Mouse (Mus musculus) forebrain, postnatal 0 days (tissue): ENCODE data around the gene Csnka2ip. TPM values are rescaled to one million over a fixed set of nuclear protein-coding genes. Genes with fewer than 3 reads are reported as not detected.
A peak's percentile ranks its signal among the peaks of the same experiment; 100 is the strongest.

Experiments
- ATAC-seq: fragments of 200-750 bp; cut with Nextera tagmentation; 2 replicates; pipeline ENCODE4 v1.8.0; 2017; ENCODE audit warnings: mild to moderate bottlenecking, moderate library complexity
- DNase-seq: peaks from one replicate; pipeline ENCODE4 v3.0.0-alpha.2; 2015
- H3K27ac ChIP-seq: fragments of 300-500 bp; sonication (generic); 2 replicates; pipeline ENCODE4 v1.5.1; 2014; ENCODE audit warnings: low read depth, mild to moderate bottlenecking, antibody characterized with exemption, low read length, moderate library complexity, mixed read lengths
- H3K27me3 ChIP-seq: fragments of 300-500 bp; sonication (generic); 2 replicates; pipeline ENCODE4 v1.6.1; 2014; ENCODE audit warnings: mild to moderate bottlenecking, low read length, mixed read lengths; ENCODE audit not compliant: insufficient read depth
- H3K36me3 ChIP-seq: fragments of 300-500 bp; sonication (generic); 2 replicates; pipeline ENCODE4 v1.6.1; 2014; ENCODE audit warnings: mild to moderate bottlenecking, moderate library complexity; ENCODE audit not compliant: insufficient read depth
- H3K4me1 ChIP-seq: fragments of 300-500 bp; sonication (generic); 2 replicates; pipeline ENCODE4 v1.6.1; 2014; ENCODE audit warnings: antibody characterized with exemption; ENCODE audit not compliant: insufficient read depth
- H3K4me2 ChIP-seq: fragments of 300-500 bp; sonication (generic); 2 replicates; pipeline ENCODE4 v1.6.1; 2014; ENCODE audit warnings: low read depth, mild to moderate bottlenecking, moderate library complexity
- H3K4me3 ChIP-seq: fragments of 300-500 bp; sonication (generic); 2 replicates; pipeline ENCODE4 v1.5.1; 2014; ENCODE audit warnings: low read depth, low read length, mixed read lengths
- H3K9ac ChIP-seq: fragments of 300-500 bp; sonication (generic); 2 replicates; pipeline ENCODE4 v1.6.1; 2014; ENCODE audit warnings: mild to moderate bottlenecking
- H3K9me3 ChIP-seq: fragments of 300-500 bp; sonication (generic); 2 replicates; pipeline ENCODE4 v1.6.1; 2016; ENCODE audit warnings: low read length
- CTCF ChIP-seq: sonication (generic); IDR thresholded peaks from 2 replicates; pipeline ENCODE4 v1.5.1; 2016; ENCODE audit warnings: antibody characterized with exemption, control low read depth, low read depth
- WGBS: fragments of 180-500 bp; shearing (Covaris S2); extraction: QIAGEN DNeasy Blood & Tissue Kit; methylation state at CpG from one replicate; pipeline ENCODE4 v1.1.7; 2014; 5-methylcytosine and 5-hydroxymethylcytosine counted together
- polyA plus RNA-seq: library from polyadenylated mRNA; unstranded; fragments of >200 nt; fragmentation: Nextera tagmentation; extraction: Ambion mirVana; gene quantifications from 2 replicates; pipeline ENCODE4 v1.2.1, GENCODE M21; 2015
- total RNA-seq: library from RNA; depleted of rRNA; stranded (reverse); fragments of >200 nt; gene quantifications from 2 replicates; pipeline ENCODE4 v1.2.3, GENCODE M21; 2014; rRNA removed

Csnka2ip gene
- total RNA-seq (not detected in 2 replicates), polyA plus RNA-seq (not detected in 2 replicates)

DNA sequence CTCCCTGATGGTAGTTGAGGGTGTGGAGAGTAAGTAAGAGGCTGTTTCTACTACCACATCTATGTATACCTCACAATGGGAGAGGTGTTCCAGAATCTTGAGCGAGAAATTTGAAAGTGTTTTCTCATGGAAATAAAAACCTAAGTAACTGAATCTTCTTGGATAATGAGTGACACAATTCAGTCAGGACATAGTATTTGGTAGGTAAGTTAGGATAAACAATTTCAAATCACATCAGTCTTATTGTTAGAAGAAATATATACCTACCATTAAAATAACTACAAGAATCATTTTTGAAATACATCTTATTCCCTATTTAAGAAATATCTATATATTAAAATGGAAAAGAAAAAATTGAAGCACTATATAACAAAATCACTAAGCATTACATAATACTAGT is at the start of gene Csnka2ip:
Csnka2ip (minus strand) TSS at position 101 of the 400 bp plus-strand sequence.
- ATAC-seq (no peak), DNase-seq (no peak)
- Histone ChIP-seq H3K36me3 (no peaks in the 10 kb centered on the region), H3K4me1 (no peaks in the 10 kb centered on the region), H3K27ac (no peak within 1 kb of the TSS), H3K4me2 (no peak within 1 kb of the TSS), H3K9ac (no peak within 1 kb of the TSS), H3K27me3 (no peaks in the 10 kb centered on the region), H3K4me3 (no peak within 1 kb of the TSS), H3K9me3 (no peaks in the 10 kb centered on the region)
- no peak for TF ChIP-seq CTCF
- WGBS: 96% methylated on average over 1 of the region's 1 CpGs

DNA sequence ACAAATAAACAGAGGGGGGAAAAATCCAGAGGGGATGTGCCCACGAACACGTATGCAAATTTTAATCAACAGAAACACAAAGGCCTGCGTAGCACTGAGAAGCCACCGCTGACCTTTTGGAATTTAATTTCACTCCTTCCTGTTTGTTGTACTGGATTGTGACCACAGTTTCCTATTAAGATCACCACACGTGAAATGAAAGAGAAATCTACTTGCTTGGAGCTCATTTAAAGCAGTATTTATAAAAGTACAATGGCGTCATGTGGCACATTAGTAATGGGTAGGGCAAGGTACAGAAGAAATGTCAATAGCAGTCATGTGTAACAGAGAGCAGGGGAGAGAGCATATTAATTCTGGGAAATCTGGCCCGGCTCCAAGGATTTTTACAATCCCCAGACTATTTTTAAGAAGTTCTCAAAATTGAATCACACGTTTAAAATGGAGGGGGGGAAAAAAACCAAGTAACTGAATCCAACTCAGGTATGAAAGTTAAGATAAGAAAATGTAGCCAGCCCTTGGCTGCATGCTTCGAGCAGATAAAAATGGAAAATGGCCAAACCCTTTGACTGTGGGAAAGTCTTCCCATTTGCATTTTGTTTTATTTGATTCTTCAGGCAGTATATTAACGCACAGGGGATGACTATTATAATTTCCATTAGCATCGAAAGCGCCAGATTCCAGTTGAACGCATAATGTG is 47.5 kb upstream of the Csnka2ip start:
- Histone ChIP-seq H3K9ac (no peak overlapping the region), H3K9me3 (no peaks in the 10 kb centered on the region), H3K4me1 (no peaks in the 10 kb centered on the region), H3K27ac (no peak overlapping the region), H3K27me3 (no peaks in the 10 kb centered on the region), H3K36me3 (no peaks in the 10 kb centered on the region), H3K4me3 (no peak overlapping the region), H3K4me2 (no peak overlapping the region)
- WGBS: 15% methylated on average over 13 of the region's 13 CpGs
- ATAC-seq (peak; percentile 51; the same call in 1 of the 2 replicates), DNase-seq (no peak)
- TF ChIP-seq CTCF: no peak

DNA sequence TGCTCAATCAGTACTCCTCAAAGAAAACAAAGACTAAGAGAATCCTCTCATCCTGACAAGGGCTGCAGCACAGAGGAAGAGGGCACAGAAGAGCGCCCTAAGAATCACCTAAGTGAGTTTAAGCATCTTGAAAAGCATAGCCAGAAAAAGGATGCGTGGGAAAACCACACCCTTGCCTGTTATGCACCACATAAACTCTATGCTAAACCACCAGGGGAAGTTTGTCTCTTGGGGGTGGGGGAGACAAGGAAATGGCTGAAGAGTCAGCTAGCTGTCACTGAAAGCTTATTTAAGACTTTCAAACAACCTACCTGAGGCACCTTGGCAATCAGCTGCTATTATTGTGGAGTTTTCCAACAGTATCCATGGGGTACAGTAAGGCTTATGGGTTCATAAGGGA is 45.6 kb upstream of the Csnka2ip start:
- Histone ChIP-seq H3K4me3 (no peak overlapping the region), H3K4me1 (no peaks in the 10 kb centered on the region), H3K4me2 (no peak overlapping the region), H3K9ac (no peak overlapping the region), H3K27me3 (no peaks in the 10 kb centered on the region), H3K27ac (no peak overlapping the region), H3K9me3 (no peaks in the 10 kb centered on the region), H3K36me3 (no peaks in the 10 kb centered on the region)
- ATAC-seq (no peak), DNase-seq (no peak)
- 93% methylated on average over 2 of the region's 2 CpGs for WGBS
- no peak for TF ChIP-seq CTCF

DNA sequence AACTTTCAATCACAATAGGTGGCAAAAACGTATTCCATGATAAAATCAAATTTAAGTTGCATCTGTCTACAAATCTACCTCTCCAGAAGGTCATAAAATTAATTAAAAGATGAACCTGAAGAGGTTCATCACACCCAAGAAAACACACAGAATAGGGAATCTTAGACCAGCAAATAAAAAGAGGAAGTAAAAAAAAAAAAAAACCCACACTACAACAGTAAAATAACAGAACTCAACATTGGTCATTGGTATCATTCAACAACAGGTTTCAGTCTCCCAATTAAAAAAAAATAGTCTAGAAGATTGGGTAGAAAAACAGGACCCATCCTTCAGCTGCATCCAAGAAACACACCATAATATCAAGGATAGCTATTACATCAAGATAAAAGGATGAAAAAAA is 32.9 kb upstream of the Csnka2ip start:
- Histone ChIP-seq H3K27ac (no peak overlapping the region), H3K9me3 (0 out of 2 replicates have a peak, but pooled peaks cover 4% of the 10 kb centered on the region), H3K4me1 (no peaks in the 10 kb centered on the region), H3K9ac (no peak overlapping the region), H3K4me3 (no peak overlapping the region), H3K36me3 (no peaks in the 10 kb centered on the region), H3K27me3 (no peaks in the 10 kb centered on the region), H3K4me2 (no peak overlapping the region)
- no peak for DNase-seq
- WGBS: 88% methylated on average over 1 of the region's 1 CpGs
- ATAC-seq: no peak
- TF ChIP-seq CTCF: no peak

DNA sequence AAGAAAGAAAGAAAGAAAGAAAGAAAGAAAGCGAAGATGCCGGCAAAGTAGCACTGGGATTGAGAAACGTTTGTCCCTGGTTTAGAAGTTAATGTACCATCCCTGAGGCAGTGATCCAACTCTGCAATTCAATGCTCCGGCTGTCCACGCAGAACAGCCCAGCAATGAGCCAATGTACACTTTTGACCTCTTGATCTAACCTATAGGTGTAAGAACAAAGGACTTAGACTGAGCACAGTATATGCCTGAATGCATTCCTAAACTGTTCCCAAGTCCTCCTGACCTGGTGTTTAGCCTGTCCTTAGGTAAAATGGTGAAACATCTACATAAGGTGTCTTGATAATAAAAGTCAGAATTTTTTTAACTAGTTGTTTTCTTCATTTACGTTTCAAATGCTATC is 17.9 kb upstream of the Csnka2ip start:
- Histone ChIP-seq H3K4me3 (no peak overlapping the region), H3K27me3 (no peaks in the 10 kb centered on the region), H3K9ac (no peak overlapping the region), H3K36me3 (no peaks in the 10 kb centered on the region), H3K4me1 (no peaks in the 10 kb centered on the region), H3K27ac (no peak overlapping the region), H3K4me2 (no peak overlapping the region), H3K9me3 (no peaks in the 10 kb centered on the region)
- DNase-seq (no peak), ATAC-seq (no peak)
- 78% methylated on average over 6 of the region's 6 CpGs for WGBS
- no peak for TF ChIP-seq CTCF

DNA sequence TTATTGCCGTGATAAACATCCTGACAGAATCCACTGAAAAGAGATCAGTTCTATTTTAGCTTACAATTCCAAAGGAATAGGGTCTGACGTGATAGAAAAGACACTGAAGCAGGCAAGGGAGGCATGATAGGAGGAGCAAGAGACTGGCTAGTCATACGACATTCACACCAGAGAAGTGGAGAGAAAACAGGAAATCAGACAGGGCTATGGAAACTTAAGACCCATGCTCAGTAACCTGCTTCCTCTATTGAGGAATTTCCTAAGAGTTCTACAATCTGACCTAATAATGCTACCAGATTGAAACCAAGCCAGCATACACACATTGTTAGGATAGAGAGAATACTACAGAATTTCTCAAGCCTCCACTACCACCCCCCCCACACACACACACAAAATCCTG is 12.4 kb upstream of the Csnka2ip start:
- 77% methylated on average over 3 of the region's 3 CpGs for WGBS
- H3K27me3 ChIP-seq: no peaks in the 10 kb centered on the region
- TF ChIP-seq CTCF: no peak

DNA sequence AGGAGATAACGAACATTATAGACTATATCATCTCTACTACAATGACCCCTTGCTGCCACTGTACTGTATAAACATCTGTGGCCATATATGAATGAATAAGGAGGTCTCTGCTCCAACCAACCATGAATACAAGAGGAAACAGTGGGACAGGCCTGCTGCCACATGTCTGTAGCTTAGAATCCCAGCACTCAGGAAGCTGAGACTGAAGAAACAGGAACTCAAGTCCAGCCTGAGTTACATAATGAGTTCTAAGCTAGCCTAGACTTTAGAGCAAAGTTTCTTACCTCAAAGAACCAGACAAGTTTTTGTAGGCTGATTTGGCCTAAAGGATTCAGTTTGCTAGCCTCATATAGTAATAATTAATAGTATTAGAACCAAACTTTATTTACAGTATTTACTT is 5.6 kb upstream of the Csnka2ip start:
- no peaks in the 10 kb centered on the region for H3K4me1 ChIP-seq
- H3K36me3 ChIP-seq: no peaks in the 10 kb centered on the region
- H3K4me3 ChIP-seq: no peak overlapping the region
- H3K27ac ChIP-seq: no peak overlapping the region
- no peak overlapping the region for H3K9ac ChIP-seq
- no peaks in the 10 kb centered on the region for H3K27me3 ChIP-seq
- no peaks in the 10 kb centered on the region for H3K9me3 ChIP-seq
- no peak overlapping the region for H3K4me2 ChIP-seq
- ATAC-seq: no peak
- no peak for DNase-seq
- WGBS: 75% methylated on average over 1 of the region's 1 CpGs
- no peak for TF ChIP-seq CTCF

More for the DNA sequence above, 12.4 kb upstream of the Csnka2ip start:
- Histone ChIP-seq H3K36me3 (no peaks in the 10 kb centered on the region), H3K4me3 (no peak overlapping the region), H3K27ac (no peak overlapping the region), H3K4me1 (no peaks in the 10 kb centered on the region), H3K9ac (no peak overlapping the region), H3K9me3 (no peaks in the 10 kb centered on the region), H3K4me2 (no peak overlapping the region)
- DNase-seq (no peak), ATAC-seq (no peak)
